ENCODE assay signal across 16 mouse cellular contexts in the genomic region with DNA sequence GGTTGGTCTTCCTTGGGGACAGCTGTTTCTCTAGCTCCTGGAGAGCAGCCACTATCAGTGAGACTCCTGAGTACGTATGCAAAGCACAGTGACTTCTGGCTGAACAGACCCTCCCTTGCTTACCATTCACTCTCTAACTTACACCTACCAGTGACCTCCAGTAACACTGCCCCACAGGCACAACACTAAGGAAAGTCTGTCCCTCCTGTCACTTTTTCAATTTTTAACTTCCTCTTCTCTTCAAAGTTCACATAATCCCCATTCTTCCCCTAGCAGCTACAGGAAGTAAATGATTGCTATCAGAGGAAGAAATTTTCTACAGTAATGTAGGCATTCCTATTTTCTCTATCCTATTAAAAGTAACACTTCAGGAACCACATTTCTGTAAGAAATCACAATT.
"Had no signal": no experiment of that assay in that cellular context is flagged by ENCODE, and none has a peak within 500 bp of the region (broad histone marks: within the 10 kb centered on the region; RNA-seq: fewer than 3 reads in every experiment).

No protein-coding gene starts in this region.

- H3K27ac ChIP-seq: left cerebral cortex, adult 2 months; liver, embryonic 13.5 days; macrophage; midbrain, embryonic 15.5 days; neural tube, embryonic 13.5 days; stomach, embryonic 15.5 days had no signal

- H3K4me2 ChIP-seq: liver, embryonic 13.5 days; lung, embryonic 14.5 days; midbrain, embryonic 11.5 days; midbrain, embryonic 15.5 days; neural tube, embryonic 13.5 days; stomach, embryonic 15.5 days had no signal

- H3K4me3 ChIP-seq: left cerebral cortex, adult 2 months; liver, embryonic 13.5 days; megakaryocyte, embryonic 14.5 days; midbrain, embryonic 15.5 days; neural tube, embryonic 13.5 days; stomach, embryonic 15.5 days had no signal

- H3K4me1 ChIP-seq: liver, embryonic 13.5 days; midbrain, embryonic 15.5 days; neural tube, embryonic 13.5 days; stomach, embryonic 15.5 days had no signal

- H3K9ac ChIP-seq: liver, embryonic 13.5 days; lung, embryonic 14.5 days; midbrain, embryonic 15.5 days; neural tube, embryonic 13.5 days; stomach, embryonic 15.5 days had no signal

- ATAC-seq: intestine, embryonic 16.5 days; lung, postnatal 0 days; midbrain, embryonic 15.5 days had no signal

- DNase-seq: kidney, adult 18-20 months; kidney, postnatal 10 days; kidney, postnatal 36 days; layer of hippocampus, postnatal 36 days; liver, embryonic 13.5 days; lung, embryonic 14.5 days; thymus, postnatal 25 days had no signal

- H3K9me3 ChIP-seq: liver, embryonic 13.5 days; megakaryocyte, embryonic 14.5 days; midbrain, embryonic 15.5 days; neural tube, embryonic 13.5 days; stomach, embryonic 15.5 days had no signal

- H3K27me3 ChIP-seq: liver, embryonic 13.5 days; megakaryocyte, embryonic 14.5 days; midbrain, embryonic 15.5 days; neural tube, embryonic 13.5 days; stomach, embryonic 15.5 days had no signal

- H3K36me3 ChIP-seq: liver, embryonic 13.5 days; midbrain, embryonic 15.5 days; neural tube, embryonic 13.5 days; stomach, embryonic 15.5 days had no signal
